Mouse (Mus musculus): ENCODE measurements around the gene Olfr550. TPM values are rescaled to one million over a fixed set of nuclear protein-coding genes. Genes with fewer than 3 reads are reported as not detected.

Olfr550 gene
- polyA plus RNA-seq, 1 experiment, result not detected

DNA sequence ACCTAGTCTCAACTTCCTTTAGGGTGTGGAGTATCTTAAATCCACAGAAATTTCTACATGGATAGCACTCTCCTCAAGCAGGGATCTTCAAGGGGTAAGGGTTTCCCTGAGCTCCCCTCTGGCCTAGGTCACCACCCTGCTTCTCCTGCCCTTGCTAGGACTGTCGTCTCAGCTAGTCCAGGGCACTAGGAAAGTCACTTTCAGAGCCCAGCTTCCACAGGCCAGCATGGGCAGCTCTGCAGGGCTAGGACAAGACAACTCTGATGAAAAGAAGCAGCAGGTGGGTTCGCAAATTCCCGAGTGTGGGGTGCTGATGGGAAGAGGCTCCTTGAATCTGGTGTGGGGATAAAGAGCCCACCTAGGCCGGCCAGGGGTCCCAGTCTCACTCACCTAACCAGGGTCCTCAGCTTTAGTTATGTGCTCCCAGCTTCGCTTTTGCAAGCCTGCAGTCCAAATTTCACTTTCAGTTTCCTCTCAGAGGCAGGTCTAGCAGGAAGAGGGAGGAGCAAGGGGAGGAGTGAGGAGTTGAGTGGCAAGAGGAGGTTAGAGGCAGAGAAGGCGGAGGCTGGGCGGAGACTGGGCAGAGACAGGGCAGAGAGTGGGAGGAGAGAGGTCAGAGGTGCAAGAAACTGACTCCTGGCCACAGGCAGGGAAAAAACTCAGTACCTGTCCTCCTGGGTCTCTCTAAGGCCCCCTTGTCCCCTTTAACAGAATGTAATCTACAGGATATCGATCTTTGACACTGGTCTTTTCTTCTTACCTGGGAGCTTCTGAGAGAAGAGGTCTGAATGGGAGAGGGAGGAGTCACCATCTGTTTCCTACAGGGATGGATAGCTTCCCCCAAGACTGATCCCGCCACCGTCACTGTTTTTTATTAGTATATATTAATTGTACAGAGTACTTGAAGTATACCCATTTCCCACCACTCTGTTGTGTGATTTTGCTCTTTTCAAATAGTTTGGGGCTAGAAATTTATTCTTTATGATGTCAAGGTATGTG lies 5.9 kb upstream of the Olfr550 start, which contains the start of gene Trim21:
Gene Trim21 (minus strand): TSS at position 488 of the 999 bp plus-strand sequence.
- Histone ChIP-seq H3K27me3 (ENCODE audit: control insufficient read depth, insufficient read depth, low read length) (no peaks in the 10 kb centered on the region), H3K4me1 (ENCODE audit: control insufficient read depth, insufficient read depth, low read length) (no peaks in the 10 kb centered on the region; the same call in 1 of the 2 replicates), H3K4me3 (replicated peaks; ENCODE audit: insufficient read depth, low read depth, low read length) (peak within 1 kb of the TSS; percentile 39), H3K27ac (ENCODE audit: insufficient read depth, low read length) (no peak within 1 kb of the TSS)
- 27% methylated on average over 10 of the region's 10 CpGs for WGBS
- no peak for TF ChIP-seq CTCF (IDR thresholded peaks at IDR 0.05; ENCODE audit: borderline replicate concordance, insufficient read depth, low read depth, low read length)
- peak; percentile 44 to 58 for DNase-seq

DNA sequence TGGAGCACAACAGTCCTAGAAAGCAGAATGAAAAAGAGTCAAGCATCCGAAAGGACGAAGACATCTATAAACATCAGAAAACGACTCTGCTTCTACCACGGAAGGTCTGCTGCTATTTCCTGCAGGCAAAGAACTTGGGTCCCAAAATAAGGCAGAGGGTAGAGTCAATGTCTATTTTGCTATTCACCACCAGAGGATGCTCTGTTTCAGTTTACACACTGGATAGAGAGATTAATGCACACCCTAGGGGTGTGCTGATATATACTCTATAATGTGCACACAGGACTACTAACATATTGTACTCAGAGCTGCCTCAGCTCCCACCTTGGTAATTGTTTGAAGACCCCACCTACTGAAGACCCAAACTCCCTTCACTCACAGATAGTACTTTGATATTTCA lies 5.0 kb upstream of the Olfr550 start:
- Histone ChIP-seq H3K4me3 (replicated peaks; ENCODE audit: insufficient read depth, low read depth, low read length) (no peak overlapping the region), H3K27me3 (ENCODE audit: control insufficient read depth, insufficient read depth, low read length) (no peaks in the 10 kb centered on the region), H3K4me1 (ENCODE audit: control insufficient read depth, insufficient read depth, low read length) (no peaks in the 10 kb centered on the region; the same call in 1 of the 2 replicates), H3K27ac (ENCODE audit: insufficient read depth, low read length) (no peak overlapping the region)
- DNase-seq, result no peak
- TF ChIP-seq CTCF (IDR thresholded peaks at IDR 0.05; ENCODE audit: borderline replicate concordance, insufficient read depth, low read depth, low read length) (no peak), POLR2A (IDR thresholded peaks at IDR 0.05; ENCODE audit: borderline replicate concordance, insufficient read depth, low read length) (no peak)
- 89% methylated on average over 4 of the region's 4 CpGs for WGBS

GRCm38 (mm10) chr7:102573174-102573830 lies 2.1 kb downstream of the Olfr550 start:
- 62% methylated on average over 3 of the region's 3 CpGs for WGBS
- Histone ChIP-seq H3K4me1 (ENCODE audit: control insufficient read depth, insufficient read depth, low read length) (no peaks in the 10 kb centered on the region), H3K4me3 (replicated peaks; ENCODE audit: insufficient read depth, low read depth, low read length) (no peak overlapping the region), H3K27ac (ENCODE audit: insufficient read depth, low read length) (no peak overlapping the region), H3K27me3 (ENCODE audit: control insufficient read depth, insufficient read depth, low read length) (no peaks in the 10 kb centered on the region)
- no peak for TF ChIP-seq POLR2A (IDR thresholded peaks at IDR 0.05; ENCODE audit: borderline replicate concordance, insufficient read depth, low read length)
- no peak for TF ChIP-seq CTCF (IDR thresholded peaks at IDR 0.05; ENCODE audit: borderline replicate concordance, insufficient read depth, low read depth, low read length)
- no peak for DNase-seq

- H3K4me1 ChIP-seq (ENCODE audit: control insufficient read depth, insufficient read depth, low read length), result no peaks in the 10 kb centered on the region
- 74% methylated on average over 6 of the region's 6 CpGs for WGBS
Measured at GRCm38 (mm10) chr7:102575998-102576397, 4.8 kb downstream of the Olfr550 start.

GRCm38 (mm10) chr7:102591786-102592185 lies 20.5 kb downstream of the Olfr550 start, which contains the start of gene Olfr551:
Gene Olfr551 (minus strand): TSS chr7:102591886.
- Histone ChIP-seq H3K4me1 (ENCODE audit: control insufficient read depth, insufficient read depth, low read length) (no peaks in the 10 kb centered on the region), H3K4me3 (replicated peaks; ENCODE audit: insufficient read depth, low read depth, low read length) (no peak within 1 kb of the TSS), H3K27ac (ENCODE audit: insufficient read depth, low read length) (no peak within 1 kb of the TSS), H3K27me3 (ENCODE audit: control insufficient read depth, insufficient read depth, low read length) (no peaks in the 10 kb centered on the region)
- WGBS, result 91% methylated on average over 3 of the region's 3 CpGs
- no peak for DNase-seq
- no peak for TF ChIP-seq POLR2A (IDR thresholded peaks at IDR 0.05; ENCODE audit: borderline replicate concordance, insufficient read depth, low read length)
- no peak for TF ChIP-seq CTCF (IDR thresholded peaks at IDR 0.05; ENCODE audit: borderline replicate concordance, insufficient read depth, low read depth, low read length)

More at GRCm38 (mm10) chr7:102575998-102576397, 4.8 kb downstream of the Olfr550 start:
- H3K27ac ChIP-seq (ENCODE audit: insufficient read depth, low read length), result no peak overlapping the region
- H3K4me3 ChIP-seq (replicated peaks; ENCODE audit: insufficient read depth, low read depth, low read length), result no peak overlapping the region
- no peaks in the 10 kb centered on the region for H3K27me3 ChIP-seq (ENCODE audit: control insufficient read depth, insufficient read depth, low read length)
- DNase-seq, result no peak
- TF ChIP-seq POLR2A (IDR thresholded peaks at IDR 0.05; ENCODE audit: borderline replicate concordance, insufficient read depth, low read length) (no peak), CTCF (IDR thresholded peaks at IDR 0.05; ENCODE audit: borderline replicate concordance, insufficient read depth, low read depth, low read length) (no peak)

DNA sequence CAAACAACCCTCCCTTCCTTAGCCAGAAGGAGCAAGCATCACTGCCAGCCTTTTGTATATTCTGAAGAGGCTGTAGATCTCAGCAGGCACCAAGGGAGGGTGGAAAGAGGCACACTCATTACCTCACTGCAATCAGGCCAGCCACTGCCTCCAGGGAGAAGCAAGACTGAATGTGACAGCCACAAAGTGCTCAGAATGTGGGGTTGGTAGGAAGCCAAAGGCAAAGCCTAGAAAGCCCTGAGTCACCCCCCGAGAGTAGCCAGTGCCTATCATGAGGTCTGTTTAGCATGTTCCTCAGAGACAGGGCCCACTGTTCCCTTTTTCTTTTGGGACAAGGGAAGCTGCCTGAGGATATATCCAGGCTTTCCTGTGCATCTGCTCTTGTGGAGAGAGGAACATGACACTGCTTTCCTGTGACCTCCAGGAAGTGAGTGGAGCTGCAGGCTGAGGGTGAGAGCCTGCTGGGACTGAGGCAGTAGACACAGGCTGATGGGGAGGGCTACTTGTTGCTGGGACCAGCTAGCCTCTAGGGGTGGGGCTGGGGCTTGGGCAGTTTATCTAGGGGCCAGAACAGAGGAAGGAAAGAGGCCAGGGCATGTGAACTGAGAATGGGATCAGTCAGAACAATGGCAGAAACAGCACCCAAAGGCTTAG lies 26.3 kb downstream of the Olfr550 start, which contains the start of gene Olfr552:
Gene Olfr552 (plus strand): TSS at position 393 of the 654 bp plus-strand sequence.
- H3K27me3 ChIP-seq (ENCODE audit: control insufficient read depth, insufficient read depth, low read length), result no peaks in the 10 kb centered on the region
- WGBS, result 13% methylated on average over 1 of the region's 1 CpGs
- no peaks in the 10 kb centered on the region for H3K4me1 ChIP-seq (ENCODE audit: control insufficient read depth, insufficient read depth, low read length)
- H3K27ac ChIP-seq (ENCODE audit: insufficient read depth, low read length), result no peak within 1 kb of the TSS
- no peak within 1 kb of the TSS for H3K4me3 ChIP-seq (replicated peaks; ENCODE audit: insufficient read depth, low read depth, low read length)
- no peak for TF ChIP-seq POLR2A (IDR thresholded peaks at IDR 0.05; ENCODE audit: borderline replicate concordance, insufficient read depth, low read length)
- peak in 1 of 2 experiments; percentile 4 for DNase-seq

DNA sequence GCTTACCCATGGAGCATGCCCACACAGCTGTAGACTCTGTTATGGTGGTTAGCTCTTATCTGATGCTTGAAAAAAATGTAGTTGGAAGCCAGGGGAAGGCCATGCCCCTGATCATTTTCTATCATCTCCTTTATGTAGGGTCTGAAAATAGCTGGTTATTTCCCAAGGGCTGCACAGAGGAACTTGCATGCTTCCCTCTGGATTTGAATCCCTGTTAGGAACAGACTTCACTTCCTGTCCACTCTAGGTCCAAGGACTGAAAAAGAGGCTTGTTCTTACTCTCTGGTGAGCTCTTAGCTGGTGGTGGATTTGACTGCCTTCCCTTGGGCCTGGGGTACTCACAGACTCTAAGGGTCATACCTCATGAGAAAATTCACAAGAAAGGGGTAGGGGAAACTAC lies 46.9 kb downstream of the Olfr550 start, which contains the start of gene Olfr553:
Gene Olfr553 (minus strand): TSS at position 101 of the 400 bp plus-strand sequence.
- no peak for DNase-seq
- Histone ChIP-seq H3K4me3 (replicated peaks; ENCODE audit: insufficient read depth, low read depth, low read length) (no peak within 1 kb of the TSS), H3K27me3 (ENCODE audit: control insufficient read depth, insufficient read depth, low read length) (no peaks in the 10 kb centered on the region), H3K4me1 (ENCODE audit: control insufficient read depth, insufficient read depth, low read length) (no peaks in the 10 kb centered on the region; the same call in 1 of the 2 replicates), H3K27ac (ENCODE audit: insufficient read depth, low read length) (no peak within 1 kb of the TSS)
- no peak for TF ChIP-seq CTCF (IDR thresholded peaks at IDR 0.05; ENCODE audit: borderline replicate concordance, insufficient read depth, low read depth, low read length)
- TF ChIP-seq POLR2A (IDR thresholded peaks at IDR 0.05; ENCODE audit: borderline replicate concordance, insufficient read depth, low read length), result no peak

Data from cerebellum, adult 2 months (tissue).